Mouse (Mus musculus) ovary, adult 2 months (tissue): Measurements from ENCODE around the gene Olfr1336. TPM values are rescaled to one million over a fixed set of nuclear protein-coding genes. Genes with fewer than 3 reads are reported as not detected.

Experiments
- polyA plus RNA-seq: library from polyadenylated mRNA; depleted of rRNA; stranded (reverse); fragments of >200 nt; gene quantifications from 2 replicates; pipeline ENCODE4 v1.2.3, GENCODE M21; 2012; rRNA removed

Gene Olfr1336
- polyA plus RNA-seq, result not detected in 2 replicates

GRCm38 (mm10) chr7:6455868-6456267, at the start of gene Olfr1336:
Olfr1336 (plus strand) TSS chr7:6456168.

DNA sequence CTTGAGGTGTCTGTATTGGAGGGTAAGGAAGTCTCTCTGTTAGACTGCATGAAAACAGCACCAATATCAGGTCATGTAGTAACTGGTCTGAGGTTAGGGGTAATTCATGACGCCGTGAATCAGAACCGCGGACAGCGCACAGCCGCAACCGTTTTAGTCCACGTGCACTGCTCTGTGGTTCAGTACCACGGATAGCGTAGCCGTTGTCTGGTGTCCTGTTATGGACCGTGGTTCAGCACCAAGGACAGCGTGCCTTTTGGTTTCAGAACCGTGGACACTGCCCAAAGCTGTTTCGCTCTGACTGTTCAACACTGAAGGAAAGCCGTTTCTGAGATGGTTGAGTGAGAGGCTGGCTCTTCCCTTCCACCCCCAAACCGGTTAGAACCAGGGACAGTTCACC, 45.9 kb upstream of the Olfr1336 start, which contains the start of gene Gm20715:
Gm20715 (plus strand) TSS at position 235 of the 400 bp plus-strand sequence.

GRCm38 (mm10) chr7:6438388-6438787, 17.6 kb upstream of the Olfr1336 start, which contains the start of gene Olfr1344:
Olfr1344 (plus strand) TSS chr7:6438688.

GRCm38 (mm10) chr7:6466951-6467350, 11.0 kb downstream of the Olfr1336 start, which contains the start of gene Olfr1346:
Olfr1346 (plus strand) TSS chr7:6467101.

DNA sequence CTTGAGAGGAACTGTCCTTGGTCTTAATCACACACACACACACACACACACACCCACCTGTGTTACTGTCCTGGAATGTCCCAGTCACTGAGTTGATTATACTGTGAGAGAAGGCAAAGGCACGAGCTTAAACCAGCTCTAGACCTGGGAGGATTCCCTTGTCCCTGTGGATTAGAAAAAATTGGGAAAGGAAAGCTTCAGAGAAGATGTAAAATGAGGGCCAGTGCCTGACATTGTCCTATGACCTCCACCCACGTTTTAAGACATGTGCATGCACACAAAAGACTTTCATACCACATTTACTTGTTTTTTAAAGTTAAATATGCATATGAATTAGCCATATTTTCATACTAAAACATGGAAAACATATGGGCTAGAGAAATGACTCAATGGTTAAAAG, 30.9 kb downstream of the Olfr1336 start, which contains the start of gene Olfr5:
Olfr5 (minus strand) TSS at position 101 of the 400 bp plus-strand sequence.

GRCm38 (mm10) chr7:6499655-6500054, 43.7 kb downstream of the Olfr1336 start, which contains the start of gene Olfr1347:
Olfr1347 (minus strand) TSS chr7:6499755.

GRCm38 (mm10) chr7:6508648-6509047, 52.7 kb downstream of the Olfr1336 start, which contains the start of gene Olfr1348:
Olfr1348 (minus strand) TSS chr7:6508748.

Other genes with a start within 250 kb of the Olfr1336 start
- gene Zscan5b, start 233.9 kb upstream of the Olfr1336 start, polyA plus RNA-seq, result not detected in 2 replicates
- 0.73 and 0.98 TPM in 2 replicates for gene Epp13, start 203.5 kb upstream of the Olfr1336 start, polyA plus RNA-seq
- 0.72 and 1.4 TPM in 2 replicates for gene Zfp667, start 169.6 kb upstream of the Olfr1336 start, polyA plus RNA-seq
- 2.6 and 2.8 TPM in 2 replicates for gene Zfp583, start 124.9 kb upstream of the Olfr1336 start, polyA plus RNA-seq
- 0.09 and 0.16 TPM in 2 replicates for gene Gm3854, start 112.4 kb upstream of the Olfr1336 start, polyA plus RNA-seq
- gene Zfp78, start 92.9 kb upstream of the Olfr1336 start, polyA plus RNA-seq, result 0.20 and 0.37 TPM in 2 replicates
- gene Zfp28, start 72.9 kb upstream of the Olfr1336 start, polyA plus RNA-seq, result 3.0 and 3.1 TPM in 2 replicates
- gene Smim17, start 57.5 kb upstream of the Olfr1336 start, polyA plus RNA-seq, result not detected in 2 replicates
- not detected in 2 replicates for gene Gm20715, start 45.9 kb upstream of the Olfr1336 start, polyA plus RNA-seq
- 0.26 TPM in 1 of 2 replicates, not detected in the other for gene Olfr1344, start 17.5 kb upstream of the Olfr1336 start, polyA plus RNA-seq
- gene Olfr1346, start 10.9 kb downstream of the Olfr1336 start, polyA plus RNA-seq, result not detected in 2 replicates
- 0.14 TPM in 1 of 2 replicates, not detected in the other for gene Olfr5, start 30.8 kb downstream of the Olfr1336 start, polyA plus RNA-seq
- not detected in 2 replicates for gene Olfr1347, start 43.6 kb downstream of the Olfr1336 start, polyA plus RNA-seq
- not detected in 2 replicates for gene Olfr1348, start 52.6 kb downstream of the Olfr1336 start, polyA plus RNA-seq
- 0.22 and 0.25 TPM in 2 replicates for gene Olfr1349, start 66.8 kb downstream of the Olfr1336 start, polyA plus RNA-seq
- not detected in 2 replicates for gene Olfr1350, start 108.7 kb downstream of the Olfr1336 start, polyA plus RNA-seq
- 0.09 TPM in 2 replicates for gene Zim1, start 240.3 kb downstream of the Olfr1336 start, polyA plus RNA-seq